Mouse (Mus musculus) liver, adult 2 months (tissue): Measurements from ENCODE around the gene Nit2.

ENCODE experiments used
- CTCF ChIP-seq: fragments of 200-500 bp; IDR thresholded peaks from 2 replicates; pipeline ENCODE4 v1.5.1; 2011; ENCODE audit warnings: low read depth, low read length, control low read depth
- POLR2A ChIP-seq: fragments of 200-500 bp; IDR thresholded peaks from 2 replicates; pipeline ENCODE4 v1.6.1; 2011; ENCODE audit warnings: low read length, control low read depth; ENCODE audit not compliant: insufficient read depth; ENCODE audit errors: extremely low read depth

GRCm38 (mm10) chr16:57163694-57164093, 3.4 kb downstream of the Nit2 start:
- no peak for TF ChIP-seq CTCF
- TF ChIP-seq POLR2A, result no peak
